Mouse (Mus musculus) erythroblast, embryonic 14.5 days (primary cell): ENCODE results near the gene Zfp493.

Source experiments
- GATA1 ChIP-seq: IDR thresholded peaks from 2 replicates; pipeline ENCODE4 v1.6.1; 2012; ENCODE audit warnings: low read length, inconsistent platforms, mixed read lengths
- TAL1 ChIP-seq: IDR thresholded peaks from 3 replicates; pipeline ENCODE4 v1.6.1; 2012; ENCODE audit warnings: low read length, inconsistent platforms, mixed read lengths

- TF ChIP-seq GATA1 (no peak), TAL1 (no peak)
These were observed 36.6 kb upstream of the Zfp493 start for GRCm38 (mm10) chr13:67742941-67743340.
